Mouse (Mus musculus): ENCODE data around the gene R3hcc1l. TPM values are rescaled to one million over a fixed set of nuclear protein-coding genes. Genes with fewer than 3 reads are reported as not detected.

Gene R3hcc1l
- polyA plus RNA-seq (2015; fragmentation: Nextera tagmentation; extraction: Ambion mirVana), result 15.2 and 17.3 TPM in 2 replicates

GRCm38 (mm10) chr19:42518620-42519310 lies at the start of gene R3hcc1l:
R3hcc1l (plus strand) TSS chr19:42518759.

DNA sequence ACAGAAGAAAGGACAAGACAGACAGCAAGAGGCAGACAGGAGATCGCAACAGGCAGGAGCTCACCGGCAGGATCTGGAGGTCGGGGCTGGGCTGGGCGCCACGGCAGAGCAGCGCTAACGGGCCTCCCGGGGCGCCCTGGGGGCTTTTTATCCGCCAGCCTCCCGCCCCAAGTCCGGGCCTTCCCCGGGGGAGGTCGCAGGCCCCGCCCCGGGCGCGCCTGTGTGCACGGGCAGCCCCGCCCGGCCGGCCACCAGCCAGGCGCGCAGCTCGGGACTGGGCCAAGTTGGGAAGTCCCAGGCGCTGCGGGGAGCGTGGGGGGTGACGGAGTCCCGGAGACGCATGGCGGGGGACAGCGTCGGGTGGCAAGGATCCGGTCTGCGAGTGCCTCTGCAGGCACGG lies 94.1 kb downstream of the R3hcc1l start, which contains the start of gene Loxl4:
TSS of gene Loxl4 (minus strand) at position 160 of the 400 bp plus-strand sequence.

Other genes starting within 250 kb of the R3hcc1l start
- gene Crtac1, start 87.0 kb upstream of the R3hcc1l start, polyA plus RNA-seq (2015; fragmentation: Nextera tagmentation; extraction: Ambion mirVana), result 0.49 and 0.65 TPM in 2 replicates
- 0.39 and 0.40 TPM in 2 replicates for gene Loxl4, start 94.1 kb downstream of the R3hcc1l start, polyA plus RNA-seq (2015; fragmentation: Nextera tagmentation; extraction: Ambion mirVana)
- 2.7 and 3.0 TPM in 2 replicates for gene Pyroxd2, start 234.0 kb downstream of the R3hcc1l start, polyA plus RNA-seq (2015; fragmentation: Nextera tagmentation; extraction: Ambion mirVana)

Data from spleen, postnatal 0 days (tissue).